In genomic region chr11:5411577-5411976, GRCm38 (mm10) we compare ENCODE assay signal across 8 mouse cellular contexts. TPM values are rescaled to one million over a fixed set of nuclear protein-coding genes. Genes with fewer than 3 reads are reported as not detected.
DNase-seq lines count a peak whose midpoint lies in the region; ATAC-seq and TF ChIP-seq lines count a peak whose summit lies in the region.

No protein-coding gene starts in this region.

- H3K36me3 ChIP-seq in embryonic facial prominence, embryonic 14.5 days (ENCODE audit: control insufficient read depth, insufficient read depth, low read length) = no peaks in the 10 kb centered on the region
- no peaks in the 10 kb centered on the region for H3K36me3 ChIP-seq in stomach, postnatal 0 days (ENCODE audit: control insufficient read depth, insufficient read depth, low read length)

- no peaks in the 10 kb centered on the region for H3K27me3 ChIP-seq in embryonic facial prominence, embryonic 14.5 days (replicated peaks; ENCODE audit: control insufficient read depth, insufficient read depth, low read length)
- H3K27me3 ChIP-seq in stomach, postnatal 0 days (ENCODE audit: control insufficient read depth, insufficient read depth, low read length) = no peaks in the 10 kb centered on the region

- no peaks in the 10 kb centered on the region for H3K9me3 ChIP-seq in embryonic facial prominence, embryonic 14.5 days (ENCODE audit: control insufficient read depth, low read length)
- no peaks in the 10 kb centered on the region for H3K9me3 ChIP-seq in stomach, postnatal 0 days (ENCODE audit: control insufficient read depth, low read length)

- no peak overlapping the region for H3K9ac ChIP-seq in embryonic facial prominence, embryonic 14.5 days (ENCODE audit: low read depth, low read length)
- no peak overlapping the region for H3K9ac ChIP-seq in stomach, postnatal 0 days (ENCODE audit: low read length)

- peak; percentile 69 for TF ChIP-seq EP300 in stomach, postnatal 0 days (optimal IDR thresholded peaks at IDR 0.05)

- DNase-seq in adrenal gland, adult (ENCODE audit: inconsistent age in 2 of 2, low spot score in 1 of 2) = peak; percentile 45 to 78
- no peak for DNase-seq in adrenal gland, adult 18-20 months (ENCODE audit: low spot score in 2 of 2)
- DNase-seq in CD4-positive helper T cell, adult 2 months (ENCODE audit: low read depth, low spot score) = peak; percentile 91
- peak; percentile 88 for DNase-seq in embryonic facial prominence, embryonic 14.5 days (ENCODE audit: low spot score)
- peak; percentile 55 for DNase-seq in liver
- DNase-seq in stomach, postnatal 0 days (ENCODE audit: low spot score) = peak; percentile 49
- no peak for DNase-seq in layer of hippocampus, adult 2 months (ENCODE audit: low spot score in 2 of 2)
- DNase-seq in c-Kit-positive CD71-positive TER-119-positive erythroid progenitor cells, embryonic 14.5 days (ENCODE audit: low spot score) = no peak

- H3K4me2 ChIP-seq in embryonic facial prominence, embryonic 14.5 days (ENCODE audit: low read depth, low read length) = no peak overlapping the region
- no peak overlapping the region for H3K4me2 ChIP-seq in stomach, postnatal 0 days (replicated peaks; ENCODE audit: low read depth)

- no peak overlapping the region for H3K4me3 ChIP-seq in embryonic facial prominence, embryonic 14.5 days (ENCODE audit: low read depth, low read length)
- H3K4me3 ChIP-seq in stomach, postnatal 0 days (ENCODE audit: low read depth, low read length) = no peak overlapping the region
- no peak overlapping the region for H3K4me3 ChIP-seq in layer of hippocampus, adult 2 months

- peak; percentile 76 for ATAC-seq in embryonic facial prominence, embryonic 14.5 days (ENCODE audit: low read depth)
- peak; percentile 68 for ATAC-seq in stomach, postnatal 0 days (ENCODE audit: low FRiP score, low TSS enrichment)

- no peak for TF ChIP-seq CTCF in stomach, postnatal 0 days (IDR thresholded peaks at IDR 0.05; ENCODE audit: low read depth)
- TF ChIP-seq CTCF in layer of hippocampus, adult 2 months (conservative IDR thresholded peaks at IDR 0.05) = no peak

- peaks cover 37% of the 10 kb centered on the region for H3K4me1 ChIP-seq in embryonic facial prominence, embryonic 14.5 days (ENCODE audit: control insufficient read depth, insufficient read depth, low read length)
- peaks cover 17% of the 10 kb centered on the region for H3K4me1 ChIP-seq in stomach, postnatal 0 days (replicated peaks; ENCODE audit: control insufficient read depth, insufficient read depth)

- 27% methylated on average over 9 of the region's 9 CpGs for WGBS in embryonic facial prominence, embryonic 14.5 days
- WGBS in stomach, postnatal 0 days = 24% methylated on average over 9 of the region's 9 CpGs

- no peak overlapping the region for H3K27ac ChIP-seq in embryonic facial prominence, embryonic 14.5 days (replicated peaks; ENCODE audit: low read depth, low read length)
- peak overlapping the region; percentile 63 for H3K27ac ChIP-seq in stomach, postnatal 0 days (replicated peaks)
- no peak overlapping the region for H3K27ac ChIP-seq in layer of hippocampus, adult 2 months

RNA-seq across cellular contexts. Expression of gene Znrf3, which starts 33.1 kb away (rescaled TPM):
- total RNA-seq in adrenal gland, adult 18-20 months (2021) = 10 to 100 TPM; 18.3 to 22.5 TPM
- polyA plus RNA-seq in embryonic facial prominence, embryonic 14.5 days (2014; fragmentation: Nextera tagmentation; extraction: Ambion mirVana) = 9.2 and 10.2 TPM in 2 replicates
- 8.9 and 9.3 TPM in 2 replicates for polyA plus RNA-seq in stomach, postnatal 0 days (2015; fragmentation: Nextera tagmentation; extraction: Ambion mirVana)
- 10 to 100 TPM; 20.2 to 24.1 TPM for total RNA-seq in layer of hippocampus, adult 2 months (2021)

Comparison
In these comparisons a context has a peak if more than half of its experiments do, and no peak if none do; other contexts are left out.
1. DNase-seq: peak in adrenal gland, adult (2 of 2), CD4-positive helper T cell, adult 2 months (single experiment), embryonic facial prominence, embryonic 14.5 days (single experiment), liver (single experiment) and stomach, postnatal 0 days (single experiment); none in adrenal gland, adult 18-20 months (0 of 2), layer of hippocampus, adult 2 months (0 of 2) and c-Kit-positive CD71-positive TER-119-positive erythroid progenitor cells, embryonic 14.5 days (single experiment).